Mouse (Mus musculus) lung, postnatal 36 days (tissue): Measurements from ENCODE around the gene Snrpc.

Experiments used
- DNase-seq: peaks from one replicate; pipeline ENCODE4 v3.0.0; 2022; ENCODE audit warnings: mixed read lengths

Gene Snrpc

GRCm38 (mm10) chr17:27866737-27867136 lies 28.8 kb downstream of the Snrpc start:
- DNase-seq = no peak

GRCm38 (mm10) chr17:27871851-27872250 lies 33.9 kb downstream of the Snrpc start:
- DNase-seq = no peak

GRCm38 (mm10) chr17:27873583-27873982 lies 35.6 kb downstream of the Snrpc start:
- no peak for DNase-seq

- no peak for DNase-seq
Observed at GRCm38 (mm10) chr17:27874510-27874909, 36.6 kb downstream of the Snrpc start.

- peak; percentile 24 for DNase-seq
Observed at GRCm38 (mm10) chr17:27881518-27881917, 43.6 kb downstream of the Snrpc start.

GRCm38 (mm10) chr17:27883129-27883528 lies 45.2 kb downstream of the Snrpc start:
- peak; percentile 55 for DNase-seq

GRCm38 (mm10) chr17:27883994-27884393 lies 46.0 kb downstream of the Snrpc start:
- no peak for DNase-seq

GRCm38 (mm10) chr17:27886499-27887210 lies 48.7 kb downstream of the Snrpc start:
- no peak for DNase-seq
